Mouse (Mus musculus) embryonic facial prominence, embryonic 12.5 days (tissue): ENCODE results near the gene C530008M17Rik. TPM values are rescaled to one million over a fixed set of nuclear protein-coding genes. Genes with fewer than 3 reads are reported as not detected.

Experiments used
- ATAC-seq: fragments of 200-750 bp; cut with Nextera tagmentation; 2 replicates; pipeline ENCODE4 v1.8.0; 2017; ENCODE audit not compliant: insufficient number of reproducible peaks, insufficient read depth, low FRiP score, low TSS enrichment
- H3K27ac ChIP-seq: fragments of 300-500 bp; sonication (generic); 2 replicates; pipeline ENCODE4 v1.5.1; 2016; ENCODE audit warnings: mild to moderate bottlenecking
- H3K27me3 ChIP-seq: fragments of 300-500 bp; sonication (generic); 2 replicates; pipeline ENCODE4 v1.6.1; 2016; ENCODE audit warnings: mild to moderate bottlenecking, moderate library complexity
- H3K36me3 ChIP-seq: fragments of 300-500 bp; sonication (generic); 2 replicates; pipeline ENCODE4 v1.6.1; 2016; ENCODE audit warnings: mild to moderate bottlenecking
- H3K4me1 ChIP-seq: fragments of 300-500 bp; sonication (generic); 2 replicates; pipeline ENCODE4 v1.6.1; 2016
- H3K4me2 ChIP-seq: fragments of 300-500 bp; sonication (generic); replicated peaks from 2 replicates; pipeline ENCODE4 v1.6.1; 2016; ENCODE audit warnings: mild to moderate bottlenecking, moderate library complexity
- H3K4me3 ChIP-seq: fragments of 300-500 bp; sonication (generic); 2 replicates; pipeline ENCODE4 v1.5.1; 2016; ENCODE audit warnings: mild to moderate bottlenecking
- H3K9ac ChIP-seq: fragments of 300-500 bp; sonication (generic); 2 replicates; pipeline ENCODE4 v1.6.1; 2016; ENCODE audit warnings: mild to moderate bottlenecking, moderate library complexity
- H3K9me3 ChIP-seq: fragments of 300-500 bp; sonication (generic); 2 replicates; pipeline ENCODE4 v1.6.1; 2016; ENCODE audit warnings: mild to moderate bottlenecking, moderate library complexity
- WGBS: fragments of 180-500 bp; shearing (Covaris S2); methylation state at CpG from one replicate; pipeline ENCODE4 v1.1.7; 2016; 5-methylcytosine and 5-hydroxymethylcytosine counted together
- polyA plus RNA-seq: library from polyadenylated mRNA; unstranded; fragments of >200 nt; fragmentation: Nextera tagmentation; extraction: Ambion mirVana; gene quantifications from 2 replicates; pipeline ENCODE4 v1.2.1, GENCODE M21; 2016

Gene C530008M17Rik
- polyA plus RNA-seq, 1 experiment from 2014 or later = 28.0 TPM

- no peak for ATAC-seq
These were observed 126.8 kb downstream of the C530008M17Rik start for GRCm38 (mm10) chr5:76783104-76783441.

GRCm38 (mm10) chr5:76784151-76784723 lies 127.9 kb downstream of the C530008M17Rik start:
- ATAC-seq = no peak
- peaks cover 3% of the 10 kb centered on the region; the same call in 1 of the 2 replicates for H3K4me1 ChIP-seq
- H3K9ac ChIP-seq = no peak overlapping the region
- H3K36me3 ChIP-seq = no peaks in the 10 kb centered on the region
- no peak overlapping the region for H3K27ac ChIP-seq
- 70% methylated on average over 7 of the region's 7 CpGs for WGBS
- H3K4me2 ChIP-seq = no peak overlapping the region
- H3K27me3 ChIP-seq = no peaks in the 10 kb centered on the region
- no peaks in the 10 kb centered on the region for H3K9me3 ChIP-seq
- H3K4me3 ChIP-seq = no peak overlapping the region

More at GRCm38 (mm10) chr5:76783104-76783441, 126.8 kb downstream of the C530008M17Rik start:
- H3K9ac ChIP-seq = no peak overlapping the region
- 64% methylated on average over 8 of the region's 8 CpGs for WGBS
- no peaks in the 10 kb centered on the region for H3K36me3 ChIP-seq
- H3K27ac ChIP-seq = 0 out of 2 replicates have a peak overlapping the region, but pooled peaks have one; percentile 72
- no peak overlapping the region for H3K4me3 ChIP-seq
- H3K4me2 ChIP-seq = no peak overlapping the region
- no peaks in the 10 kb centered on the region for H3K27me3 ChIP-seq
- no peaks in the 10 kb centered on the region for H3K9me3 ChIP-seq
- peaks cover 5% of the 10 kb centered on the region; the same call in 1 of the 2 replicates for H3K4me1 ChIP-seq

GRCm38 (mm10) chr5:76785013-76785412 lies 128.7 kb downstream of the C530008M17Rik start:
- Histone ChIP-seq H3K4me3 (no peak overlapping the region), H3K9me3 (no peaks in the 10 kb centered on the region), H3K9ac (no peak overlapping the region), H3K4me2 (no peak overlapping the region), H3K27me3 (no peaks in the 10 kb centered on the region), H3K27ac (no peak overlapping the region), H3K4me1 (no peaks in the 10 kb centered on the region; the same call in 1 of the 2 replicates), H3K36me3 (0 out of 2 replicates have a peak, but pooled peaks cover 6% of the 10 kb centered on the region)
- WGBS = 78% methylated on average over 6 of the region's 6 CpGs
- ATAC-seq = no peak

- ATAC-seq = no peak
- Histone ChIP-seq H3K9me3 (no peaks in the 10 kb centered on the region), H3K27me3 (no peaks in the 10 kb centered on the region), H3K36me3 (peaks cover 6% of the 10 kb centered on the region; the same call in 1 of the 2 replicates), H3K9ac (no peak overlapping the region), H3K4me2 (no peak overlapping the region), H3K4me3 (no peak overlapping the region), H3K27ac (no peak overlapping the region), H3K4me1 (no peaks in the 10 kb centered on the region)
- 89% methylated on average over 4 of the region's 4 CpGs for WGBS
These were observed 133.6 kb downstream of the C530008M17Rik start for GRCm38 (mm10) chr5:76789881-76790280.

GRCm38 (mm10) chr5:76791280-76791679 lies 135.0 kb downstream of the C530008M17Rik start:
- no peak for ATAC-seq

GRCm38 (mm10) chr5:76792720-76793119 lies 136.4 kb downstream of the C530008M17Rik start:
- ATAC-seq = no peak
- WGBS = 91% methylated on average over 6 of the region's 6 CpGs
- Histone ChIP-seq H3K4me3 (no peak overlapping the region), H3K9ac (no peak overlapping the region), H3K4me2 (no peak overlapping the region), H3K9me3 (no peaks in the 10 kb centered on the region), H3K27me3 (no peaks in the 10 kb centered on the region), H3K27ac (no peak overlapping the region), H3K36me3 (peaks cover 6% of the 10 kb centered on the region; the same call in 1 of the 2 replicates), H3K4me1 (no peaks in the 10 kb centered on the region)

More at GRCm38 (mm10) chr5:76791280-76791679, 135.0 kb downstream of the C530008M17Rik start:
- no peaks in the 10 kb centered on the region for H3K27me3 ChIP-seq
- no peak overlapping the region for H3K27ac ChIP-seq
- H3K36me3 ChIP-seq = peaks cover 6% of the 10 kb centered on the region; the same call in 1 of the 2 replicates
- no peak overlapping the region for H3K9ac ChIP-seq
- no peak overlapping the region for H3K4me3 ChIP-seq
- H3K9me3 ChIP-seq = no peaks in the 10 kb centered on the region
- no peak overlapping the region for H3K4me2 ChIP-seq
- WGBS = 77% methylated on average over 4 of the region's 4 CpGs
- H3K4me1 ChIP-seq = no peaks in the 10 kb centered on the region

- Histone ChIP-seq H3K4me3 (no peak overlapping the region), H3K4me2 (no peak overlapping the region), H3K9me3 (no peaks in the 10 kb centered on the region), H3K27me3 (no peaks in the 10 kb centered on the region), H3K9ac (no peak overlapping the region), H3K4me1 (0 out of 2 replicates have a peak, but pooled peaks cover 5% of the 10 kb centered on the region), H3K36me3 (peaks cover under 1% of the 10 kb centered on the region; the same call in 1 of the 2 replicates), H3K27ac (no peak overlapping the region)
- 97% methylated on average over 8 of the region's 8 CpGs for WGBS
- ATAC-seq = no peak
These were observed 141.7 kb downstream of the C530008M17Rik start for GRCm38 (mm10) chr5:76798043-76798442.

GRCm38 (mm10) chr5:76799471-76799870 lies 143.2 kb downstream of the C530008M17Rik start:
- no peak overlapping the region for H3K4me3 ChIP-seq
- no peak for ATAC-seq

GRCm38 (mm10) chr5:76809031-76809430 lies 152.7 kb downstream of the C530008M17Rik start:
- no peak for ATAC-seq
- no peak overlapping the region for H3K9ac ChIP-seq
- no peak overlapping the region for H3K4me3 ChIP-seq
- no peak overlapping the region for H3K27ac ChIP-seq
- no peaks in the 10 kb centered on the region for H3K9me3 ChIP-seq
- 89% methylated on average over 6 of the region's 6 CpGs for WGBS
- H3K4me1 ChIP-seq = no peaks in the 10 kb centered on the region
- no peaks in the 10 kb centered on the region for H3K36me3 ChIP-seq
- no peak overlapping the region for H3K4me2 ChIP-seq
- H3K27me3 ChIP-seq = no peaks in the 10 kb centered on the region

More at GRCm38 (mm10) chr5:76799471-76799870, 143.2 kb downstream of the C530008M17Rik start:
- no peak overlapping the region for H3K4me2 ChIP-seq
- H3K36me3 ChIP-seq = 0 out of 2 replicates have a peak, but pooled peaks cover 4% of the 10 kb centered on the region
- no peak overlapping the region for H3K27ac ChIP-seq
- no peaks in the 10 kb centered on the region for H3K27me3 ChIP-seq
- no peaks in the 10 kb centered on the region for H3K9me3 ChIP-seq
- 73% methylated on average over 10 of the region's 10 CpGs for WGBS
- H3K4me1 ChIP-seq = 0 out of 2 replicates have a peak, but pooled peaks cover 5% of the 10 kb centered on the region
- H3K9ac ChIP-seq = no peak overlapping the region

- ATAC-seq = no peak
- Histone ChIP-seq H3K27me3 (no peaks in the 10 kb centered on the region), H3K9me3 (no peaks in the 10 kb centered on the region), H3K4me3 (no peak overlapping the region), H3K4me2 (no peak overlapping the region), H3K9ac (no peak overlapping the region), H3K4me1 (no peaks in the 10 kb centered on the region), H3K36me3 (no peaks in the 10 kb centered on the region), H3K27ac (no peak overlapping the region)
- 86% methylated on average over 11 of the region's 11 CpGs for WGBS
These were observed 158.7 kb downstream of the C530008M17Rik start for GRCm38 (mm10) chr5:76815035-76815434.

GRCm38 (mm10) chr5:76815786-76816455 lies 159.6 kb downstream of the C530008M17Rik start:
- Histone ChIP-seq H3K4me3 (no peak overlapping the region), H3K27me3 (no peaks in the 10 kb centered on the region), H3K4me2 (no peak overlapping the region), H3K9me3 (no peaks in the 10 kb centered on the region), H3K9ac (no peak overlapping the region), H3K27ac (no peak overlapping the region), H3K36me3 (no peaks in the 10 kb centered on the region), H3K4me1 (no peaks in the 10 kb centered on the region)
- no peak for ATAC-seq
- WGBS = 85% methylated on average over 13 of the region's 13 CpGs

GRCm38 (mm10) chr5:76816748-76817147 lies 160.4 kb downstream of the C530008M17Rik start:
- WGBS = 86% methylated on average over 5 of the region's 5 CpGs
- Histone ChIP-seq H3K27ac (no peak overlapping the region), H3K36me3 (no peaks in the 10 kb centered on the region), H3K4me3 (no peak overlapping the region), H3K9ac (no peak overlapping the region), H3K4me2 (no peak overlapping the region), H3K27me3 (no peaks in the 10 kb centered on the region), H3K9me3 (no peaks in the 10 kb centered on the region), H3K4me1 (no peaks in the 10 kb centered on the region)
- no peak for ATAC-seq
